Mouse (Mus musculus) forebrain, embryonic 11.5 days (tissue): Measurements from ENCODE around the gene Shbg. TPM values are rescaled to one million over a fixed set of nuclear protein-coding genes. Genes with fewer than 3 reads are reported as not detected.

Source experiments
- ATAC-seq: fragments of 200-750 bp; cut with Nextera tagmentation; replicated peaks from 2 replicates; pipeline ENCODE4 v1.8.0; 2017; ENCODE audit warnings: moderate TSS enrichment; ENCODE audit not compliant: low FRiP score
- DNase-seq: peaks from one replicate; pipeline ENCODE4 v3.0.0-alpha.2; 2017; ENCODE audit warnings: low spot score
- H3K27ac ChIP-seq: fragments of 300-500 bp; sonication (generic); 2 replicates; pipeline ENCODE4 v1.5.1; 2014; ENCODE audit warnings: low read depth, low read length
- H3K27me3 ChIP-seq: fragments of 300-500 bp; sonication (generic); 2 replicates; pipeline ENCODE4 v1.6.1; 2014; ENCODE audit warnings: mild to moderate bottlenecking, low read length, mixed read lengths; ENCODE audit not compliant: control insufficient read depth, insufficient read depth
- H3K36me3 ChIP-seq: fragments of 300-500 bp; sonication (generic); 2 replicates; pipeline ENCODE4 v1.6.1; 2014; ENCODE audit warnings: mild to moderate bottlenecking, low read length, moderate library complexity, mixed read lengths; ENCODE audit not compliant: control insufficient read depth, insufficient read depth
- H3K4me1 ChIP-seq: fragments of 300-500 bp; sonication (generic); replicated peaks from 2 replicates; pipeline ENCODE4 v1.6.1; 2014; ENCODE audit warnings: low read length, mixed read lengths; ENCODE audit not compliant: control insufficient read depth, insufficient read depth
- H3K4me2 ChIP-seq: fragments of 300-500 bp; sonication (generic); 2 replicates; pipeline ENCODE4 v1.6.1; 2014; ENCODE audit warnings: low read depth, mild to moderate bottlenecking, low read length, moderate library complexity, mixed read lengths; ENCODE audit not compliant: severe bottlenecking
- H3K4me3 ChIP-seq: fragments of 300-500 bp; sonication (generic); 2 replicates; pipeline ENCODE4 v1.5.1; 2014; ENCODE audit warnings: low read depth, low read length
- H3K9ac ChIP-seq: fragments of 300-500 bp; sonication (generic); 2 replicates; pipeline ENCODE4 v1.6.1; 2014; ENCODE audit warnings: low read length
- H3K9me3 ChIP-seq: fragments of 300-500 bp; sonication (generic); 2 replicates; pipeline ENCODE4 v1.6.1; 2016; ENCODE audit warnings: low read length, mixed read lengths; ENCODE audit not compliant: control insufficient read depth
- WGBS: fragments of 180-500 bp; shearing (Covaris S2); extraction: QIAGEN DNeasy Blood & Tissue Kit; methylation state at CpG from one replicate; pipeline ENCODE4 v1.1.7; 2014; 5-methylcytosine and 5-hydroxymethylcytosine counted together
- polyA plus RNA-seq: library from polyadenylated mRNA; unstranded; fragments of >200 nt; fragmentation: Nextera tagmentation; extraction: Ambion mirVana; gene quantifications from 2 replicates; pipeline ENCODE4 v1.2.1, GENCODE M21; 2014

Shbg gene
- polyA plus RNA-seq, 1 experiment from 2014 or later = not detected

GRCm38 (mm10) chr11:69584937-69585336, 32.8 kb downstream of the Shbg start:
- H3K27ac ChIP-seq = no peak overlapping the region
- ATAC-seq = no peak
- no peaks in the 10 kb centered on the region for H3K27me3 ChIP-seq
- 95% methylated on average over 13 of the region's 13 CpGs for WGBS
- peaks cover 5% of the 10 kb centered on the region for H3K36me3 ChIP-seq
- H3K4me2 ChIP-seq = no peak overlapping the region
- no peaks in the 10 kb centered on the region; the same call in 1 of the 2 replicates for H3K4me1 ChIP-seq
- H3K9ac ChIP-seq = no peak overlapping the region
- DNase-seq = no peak
- no peaks in the 10 kb centered on the region for H3K9me3 ChIP-seq
- H3K4me3 ChIP-seq = no peak overlapping the region

DNA sequence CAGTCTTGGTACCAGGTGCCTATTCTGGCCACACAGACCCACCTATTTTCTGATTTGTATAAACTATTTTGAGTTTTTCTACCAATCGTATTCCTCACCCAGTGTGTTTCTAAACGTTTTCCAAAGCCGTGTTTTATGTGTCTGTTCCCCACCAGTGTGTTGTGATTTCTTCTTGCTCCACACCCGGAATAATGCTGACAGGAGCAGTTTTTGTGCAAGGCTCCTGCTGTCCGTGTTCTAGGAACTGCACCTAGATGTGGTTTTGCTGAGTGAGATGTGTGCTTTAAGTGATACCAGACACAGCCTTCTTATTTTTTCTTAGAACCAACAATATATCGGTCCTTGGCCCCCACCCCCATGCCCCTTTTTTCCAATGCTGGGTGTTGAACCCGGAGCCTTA, 33.7 kb downstream of the Shbg start:
- H3K27me3 ChIP-seq = no peaks in the 10 kb centered on the region

GRCm38 (mm10) chr11:69582230-69582805, 35.4 kb downstream of the Shbg start:
- H3K4me1 ChIP-seq = peaks cover 9% of the 10 kb centered on the region
- ATAC-seq = no peak
- WGBS = 67% methylated on average over 9 of the region's 9 CpGs
- H3K4me3 ChIP-seq = peak overlapping the region; percentile 81
- H3K4me2 ChIP-seq = peak overlapping the region; percentile 69
- H3K27ac ChIP-seq = no peak overlapping the region
- no peak overlapping the region for H3K9ac ChIP-seq
- no peak for DNase-seq
- H3K9me3 ChIP-seq = no peaks in the 10 kb centered on the region
- H3K36me3 ChIP-seq = no peaks in the 10 kb centered on the region
- no peaks in the 10 kb centered on the region for H3K27me3 ChIP-seq

More for the DNA sequence above, 33.7 kb downstream of the Shbg start:
- H3K36me3 ChIP-seq = peaks cover under 1% of the 10 kb centered on the region; the same call in 1 of the 2 replicates
- 92% methylated on average over 7 of the region's 7 CpGs for WGBS
- DNase-seq = no peak
- no peaks in the 10 kb centered on the region; the same call in 1 of the 2 replicates for H3K4me1 ChIP-seq
- H3K9ac ChIP-seq = no peak overlapping the region
- H3K4me2 ChIP-seq = no peak overlapping the region
- no peaks in the 10 kb centered on the region for H3K9me3 ChIP-seq
- H3K4me3 ChIP-seq = no peak overlapping the region
- ATAC-seq = no peak
- H3K27ac ChIP-seq = no peak overlapping the region

DNA sequence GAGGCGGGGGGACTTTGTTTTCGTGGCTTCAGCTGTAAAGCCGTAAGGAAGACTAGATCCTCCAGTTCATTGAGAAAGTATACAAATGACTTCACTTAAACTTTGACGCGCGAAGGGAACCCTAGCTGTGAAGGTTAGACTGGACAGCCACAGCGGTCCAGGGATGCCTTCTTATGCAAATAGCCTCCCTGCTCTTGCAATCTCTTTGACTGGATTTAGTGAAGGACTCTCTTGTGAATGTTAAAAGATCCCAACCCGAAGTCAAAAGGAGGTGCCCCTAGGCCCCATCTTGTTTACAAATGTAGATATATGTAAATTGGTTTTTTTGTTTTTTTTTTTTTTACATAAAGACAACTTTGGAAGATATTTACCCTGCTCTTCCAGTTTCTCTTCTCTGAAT, 35.9 kb downstream of the Shbg start:
- Histone ChIP-seq H3K4me3 (peak overlapping the region; percentile 81), H3K9ac (peak overlapping the region; percentile 77), H3K9me3 (no peaks in the 10 kb centered on the region), H3K27me3 (no peaks in the 10 kb centered on the region), H3K4me2 (peak overlapping the region; percentile 69), H3K4me1 (peaks cover 13% of the 10 kb centered on the region), H3K27ac (peak overlapping the region; percentile 84; the same call in 1 of the 2 replicates), H3K36me3 (no peaks in the 10 kb centered on the region)
- ATAC-seq = no peak
- WGBS = 1% methylated on average over 8 of the region's 8 CpGs
- no peak for DNase-seq

- peaks cover 15% of the 10 kb centered on the region for H3K4me1 ChIP-seq
- DNase-seq = peak; percentile 94
- peak overlapping the region; percentile 81 for H3K4me3 ChIP-seq
- H3K27ac ChIP-seq = peak overlapping the region; percentile 84
- H3K4me2 ChIP-seq = peak overlapping the region; percentile 69
- WGBS = under 1% methylated on average over 36 of the region's 36 CpGs
- no peaks in the 10 kb centered on the region for H3K9me3 ChIP-seq
- ATAC-seq = peak; percentile 80
- no peaks in the 10 kb centered on the region for H3K27me3 ChIP-seq
- H3K36me3 ChIP-seq = no peaks in the 10 kb centered on the region
- peak overlapping the region; percentile 77 for H3K9ac ChIP-seq
Measured at GRCm38 (mm10) chr11:69581147-69581688, 36.5 kb downstream of the Shbg start.

- Histone ChIP-seq H3K36me3 (no peaks in the 10 kb centered on the region), H3K27ac (peak overlapping the region; percentile 84), H3K4me2 (peak overlapping the region; percentile 69), H3K9ac (peak overlapping the region; percentile 77), H3K9me3 (no peaks in the 10 kb centered on the region), H3K4me3 (peak overlapping the region; percentile 81), H3K4me1 (peaks cover 16% of the 10 kb centered on the region), H3K27me3 (no peaks in the 10 kb centered on the region)
- under 1% methylated on average over 25 of the region's 25 CpGs for WGBS
- DNase-seq (no peak), ATAC-seq (0 out of 2 replicates have a peak, but pooled peaks have one; percentile 3)
Measured at GRCm38 (mm10) chr11:69580572-69581146, 37.0 kb downstream of the Shbg start.

- peak; percentile 65 for ATAC-seq
- H3K36me3 ChIP-seq = no peaks in the 10 kb centered on the region
- H3K4me1 ChIP-seq = peaks cover 16% of the 10 kb centered on the region
- H3K27ac ChIP-seq = peak within 1 kb of the TSS; percentile 84
- H3K4me3 ChIP-seq = peak within 1 kb of the TSS; percentile 81
- DNase-seq = peak; percentile 93
- H3K9ac ChIP-seq = peak within 1 kb of the TSS; percentile 88
- H3K9me3 ChIP-seq = no peaks in the 10 kb centered on the region
- H3K4me2 ChIP-seq = peak within 1 kb of the TSS; percentile 69
- H3K27me3 ChIP-seq = no peaks in the 10 kb centered on the region
- WGBS = 0% methylated on average over 13 of the region's 13 CpGs
Measured at GRCm38 (mm10) chr11:69580091-69580514, 37.6 kb downstream of the Shbg start, which contains the start of the genes Wrap53 and Trp53. Gene Wrap53, minus strand, starts transcription at chr11:69580255. Gene Trp53, plus strand, starts transcription at chr11:69580359.

GRCm38 (mm10) chr11:69579128-69580017, 38.3 kb downstream of the Shbg start:
- Histone ChIP-seq H3K36me3 (0 out of 2 replicates have a peak, but pooled peaks cover 3% of the 10 kb centered on the region), H3K4me2 (peak overlapping the region; percentile 69), H3K9me3 (no peaks in the 10 kb centered on the region), H3K27ac (peak overlapping the region; percentile 73; the same call in 1 of the 2 replicates), H3K27me3 (no peaks in the 10 kb centered on the region), H3K4me1 (peaks cover 16% of the 10 kb centered on the region), H3K9ac (peak overlapping the region; percentile 88), H3K4me3 (peak overlapping the region; percentile 81)
- peak; percentile 86 for ATAC-seq
- DNase-seq = peak; percentile 98
- 3% methylated on average over 39 of the region's 39 CpGs for WGBS
